Mouse (Mus musculus): ENCODE results near the gene Zbtb34.

GRCm38 (mm10) chr2:33360564-33360963 is 70.6 kb downstream of the Zbtb34 start:
- TF ChIP-seq CTCF (conservative IDR thresholded peaks at IDR 0.05; ENCODE audit: low read length) = no peak
- no peak for TF ChIP-seq POU5F1 (IDR thresholded peaks at IDR 0.05; ENCODE audit: borderline replicate concordance, low read length)

All from E14TG2a.4 (cell line).